Mouse (Mus musculus): ENCODE data around the gene Mvk.

The Mvk gene

DNA sequence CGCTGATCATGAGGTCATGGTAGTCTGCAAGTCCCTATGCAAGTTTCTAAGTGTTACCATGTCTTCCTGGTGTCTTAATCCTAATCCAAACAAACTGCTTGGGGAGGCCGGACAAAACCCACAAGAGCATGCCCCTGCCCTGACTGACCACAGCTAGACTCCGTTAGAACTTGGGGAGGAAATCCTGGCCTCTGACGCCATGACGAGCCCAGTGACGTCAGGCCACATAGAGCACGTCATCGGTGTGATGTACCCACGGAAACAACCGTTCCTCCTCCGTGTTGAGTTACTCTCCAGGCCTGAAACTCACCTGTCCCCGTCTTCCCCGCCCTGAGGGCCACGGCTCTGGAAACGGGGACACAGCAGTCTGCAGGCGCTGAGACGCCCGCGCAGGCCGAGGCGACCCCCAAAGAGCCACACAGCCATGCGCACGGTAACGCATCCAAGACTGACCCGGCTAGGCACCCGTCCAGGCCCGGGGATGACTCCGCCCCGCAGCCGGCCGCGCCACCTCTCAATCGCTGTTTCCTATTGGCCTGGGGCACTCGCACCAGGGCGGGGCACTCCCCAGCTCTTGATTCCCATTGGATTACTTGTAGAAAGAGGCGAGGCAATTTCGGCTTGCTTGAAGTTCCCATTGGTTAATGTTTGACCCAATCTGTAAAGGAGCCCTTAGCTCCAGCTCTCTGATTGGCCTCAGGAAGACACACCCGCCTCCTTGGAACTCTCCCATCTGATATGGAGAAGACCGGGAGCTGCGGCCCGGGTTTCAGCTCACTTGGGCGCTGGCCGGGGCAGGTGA, at the start of gene Mvk, which contains the start of gene Mmab:
Mvk (plus strand) TSS at position 704 of the 802 bp plus-strand sequence.
Mmab (minus strand) TSS at position 495 of the 802 bp plus-strand sequence.
- DNase-seq (ENCODE audit: low spot score) = peak; percentile 99

DNA sequence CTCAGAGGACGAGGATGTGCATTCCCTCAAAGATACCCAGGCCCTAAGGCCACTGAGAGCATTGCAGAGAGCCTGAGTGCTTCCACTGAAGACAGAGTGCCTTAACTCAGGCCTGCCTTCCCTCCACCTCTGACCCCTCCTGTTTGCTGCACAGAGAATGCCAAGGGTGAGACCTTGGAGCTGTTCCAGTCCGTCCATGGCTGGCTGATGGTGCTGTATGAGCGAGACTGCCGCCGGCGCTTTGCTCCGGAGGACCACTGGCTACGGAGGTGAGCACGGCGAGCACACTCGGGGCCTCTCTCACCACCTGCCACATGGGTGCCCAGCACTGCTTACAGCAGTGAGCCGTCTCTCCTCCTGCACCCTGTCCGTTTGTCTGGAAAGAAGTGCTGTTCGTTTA, 37.5 kb upstream of the Mvk start:
- peak; percentile 24 for DNase-seq (ENCODE audit: low spot score)

DNA sequence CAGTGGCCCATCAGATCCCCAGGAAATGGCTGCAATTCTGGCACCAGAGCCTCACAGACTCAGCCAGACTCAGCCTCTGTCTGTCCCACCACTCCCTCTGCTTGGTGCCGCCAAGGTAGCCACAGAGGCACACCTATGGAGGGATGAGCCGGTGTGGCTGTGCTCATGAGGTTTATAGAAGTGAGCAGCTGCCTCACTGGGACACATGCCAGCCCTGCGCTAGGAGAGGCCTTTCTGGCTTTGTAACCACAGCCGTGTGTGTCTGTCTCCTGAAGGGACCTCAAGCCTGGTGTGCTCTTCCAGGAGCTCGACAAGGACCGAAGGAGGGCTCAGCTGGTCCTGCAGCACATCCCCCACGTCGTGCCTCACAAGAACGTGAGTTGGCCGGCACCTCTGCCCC, 36.8 kb upstream of the Mvk start:
- DNase-seq (ENCODE audit: low spot score) = no peak

GRCm38 (mm10) chr5:114407810-114408209, 36.3 kb upstream of the Mvk start:
- DNase-seq (ENCODE audit: low spot score) = no peak

GRCm38 (mm10) chr5:114408846-114409245, 35.2 kb upstream of the Mvk start:
- DNase-seq (ENCODE audit: low spot score) = no peak

GRCm38 (mm10) chr5:114410429-114410828, 33.6 kb upstream of the Mvk start:
- no peak for DNase-seq (ENCODE audit: low spot score)

GRCm38 (mm10) chr5:114412361-114412998, 31.6 kb upstream of the Mvk start:
- DNase-seq (ENCODE audit: low spot score) = no peak

- DNase-seq (ENCODE audit: low spot score) = no peak
These were observed 30.9 kb upstream of the Mvk start for GRCm38 (mm10) chr5:114413067-114413735.

DNA sequence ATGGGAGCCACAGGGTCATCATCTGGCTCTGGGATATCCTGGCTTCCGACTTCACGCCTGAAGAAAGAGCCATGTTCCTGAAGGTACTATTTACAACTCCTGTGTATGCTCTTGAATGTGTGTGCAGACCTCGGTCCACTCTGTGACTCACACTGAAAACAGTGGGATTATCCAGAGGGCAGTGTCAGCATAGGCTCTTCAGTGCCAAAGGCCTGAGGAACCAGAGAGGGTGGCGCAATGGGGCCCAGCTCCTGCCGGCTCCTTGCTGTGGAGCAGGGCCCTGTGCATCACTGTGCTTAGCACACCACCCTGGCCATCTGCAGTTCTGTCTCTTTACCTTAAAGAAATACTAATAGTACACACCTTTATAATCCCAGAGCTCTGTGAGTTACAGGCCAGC, 28.5 kb upstream of the Mvk start:
- DNase-seq (ENCODE audit: low spot score) = no peak

- DNase-seq (ENCODE audit: low spot score) = no peak
These were observed 27.2 kb upstream of the Mvk start for GRCm38 (mm10) chr5:114416855-114417254.

DNA sequence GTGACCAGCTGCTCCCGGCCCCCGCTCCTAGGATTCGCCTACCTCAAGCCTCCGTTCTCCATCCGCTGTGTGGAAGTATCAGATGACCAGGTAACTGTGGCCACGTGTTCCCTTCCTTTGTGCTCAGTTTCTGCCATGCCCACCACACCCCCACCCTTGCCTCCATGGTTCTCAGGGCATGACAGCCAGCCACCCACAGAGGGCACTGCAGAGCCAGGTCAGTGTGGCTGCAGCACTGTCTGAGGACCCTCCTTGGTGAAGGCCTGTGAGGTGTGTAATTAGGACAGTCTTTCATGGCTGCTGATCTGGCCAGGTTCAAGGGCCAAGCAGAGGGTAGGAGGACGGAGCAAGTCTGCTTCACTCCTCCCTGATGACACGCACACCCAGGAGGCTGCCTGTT, 25.5 kb upstream of the Mvk start:
- no peak for DNase-seq (ENCODE audit: low spot score)

DNA sequence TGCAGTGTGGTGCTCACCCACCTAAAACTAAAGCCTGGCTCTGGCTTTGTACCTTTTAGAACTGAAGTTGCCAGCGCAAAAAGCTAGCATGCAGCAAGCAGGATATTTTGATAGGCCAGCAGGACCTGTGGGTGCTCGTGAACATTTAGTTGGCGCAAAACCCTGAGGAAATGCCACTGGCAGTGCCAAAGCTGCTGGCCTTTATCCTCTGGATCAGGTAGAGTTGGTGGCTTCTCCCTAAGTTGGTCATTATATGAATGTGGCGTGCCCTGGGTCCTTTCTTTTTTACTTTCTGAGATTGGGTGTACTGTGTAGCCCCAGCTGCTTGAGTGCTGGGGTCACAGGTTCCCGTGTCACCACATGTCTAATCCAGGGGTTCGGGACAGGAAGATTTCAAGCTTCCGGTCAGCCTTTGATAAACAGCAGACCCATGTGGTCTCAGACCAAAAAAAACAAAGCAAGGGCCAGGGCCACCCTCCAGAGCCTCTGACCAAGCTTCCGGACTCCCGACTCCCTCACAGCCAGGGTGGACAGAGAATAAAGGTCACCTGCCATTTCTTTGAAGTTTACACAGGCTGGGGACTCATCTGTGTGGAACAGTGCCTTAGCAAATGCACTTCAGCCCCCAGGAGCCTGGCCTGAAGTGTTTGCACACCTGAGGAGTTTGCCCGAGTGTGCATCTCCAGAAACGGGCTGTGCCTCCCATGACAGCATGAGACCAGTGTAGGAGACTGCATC, 22.3 kb upstream of the Mvk start:
- DNase-seq (ENCODE audit: low spot score) = no peak

DNA sequence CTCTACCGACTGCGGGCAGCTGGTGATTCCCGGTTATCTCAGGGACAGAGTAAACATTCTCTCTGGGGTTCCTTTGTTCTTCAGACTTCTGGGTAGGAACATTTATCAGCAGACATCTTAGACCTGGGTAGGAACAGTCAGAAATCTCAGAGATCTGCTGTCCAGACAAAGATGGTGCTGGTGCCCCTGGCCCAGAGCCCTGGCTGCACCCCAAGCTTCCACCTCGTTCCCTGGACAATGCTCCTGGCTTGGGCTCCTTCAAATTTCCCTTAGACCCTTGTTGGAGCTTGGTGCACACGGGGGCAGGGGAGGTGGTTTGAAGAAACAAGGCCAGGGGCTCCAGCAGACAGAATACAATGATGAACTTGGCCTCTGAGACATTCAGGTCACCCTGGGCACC, 21.5 kb upstream of the Mvk start:
- no peak for DNase-seq (ENCODE audit: low spot score)

GRCm38 (mm10) chr5:114423961-114424360, 20.1 kb upstream of the Mvk start:
- DNase-seq (ENCODE audit: low spot score) = no peak

DNA sequence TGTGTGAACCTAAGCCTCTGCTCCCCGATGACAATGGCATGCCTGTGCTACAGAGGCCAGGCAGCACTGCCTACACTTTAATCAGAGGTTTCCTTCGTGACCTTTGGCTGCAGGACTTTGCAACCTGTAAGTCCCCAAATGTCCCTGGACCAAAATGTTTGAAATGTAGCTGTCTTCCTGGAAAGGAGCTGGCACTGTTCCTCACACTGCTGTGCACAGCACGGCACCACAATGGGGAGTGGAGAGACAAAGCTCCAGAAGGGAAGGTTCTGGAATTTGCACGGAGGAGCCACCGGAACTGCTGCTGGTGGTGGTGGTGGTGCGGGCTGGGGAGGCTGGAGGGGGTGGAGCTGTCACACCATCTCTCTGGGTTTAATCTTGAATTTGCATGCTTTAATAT, 17.3 kb upstream of the Mvk start:
- DNase-seq (ENCODE audit: low spot score) = no peak

DNA sequence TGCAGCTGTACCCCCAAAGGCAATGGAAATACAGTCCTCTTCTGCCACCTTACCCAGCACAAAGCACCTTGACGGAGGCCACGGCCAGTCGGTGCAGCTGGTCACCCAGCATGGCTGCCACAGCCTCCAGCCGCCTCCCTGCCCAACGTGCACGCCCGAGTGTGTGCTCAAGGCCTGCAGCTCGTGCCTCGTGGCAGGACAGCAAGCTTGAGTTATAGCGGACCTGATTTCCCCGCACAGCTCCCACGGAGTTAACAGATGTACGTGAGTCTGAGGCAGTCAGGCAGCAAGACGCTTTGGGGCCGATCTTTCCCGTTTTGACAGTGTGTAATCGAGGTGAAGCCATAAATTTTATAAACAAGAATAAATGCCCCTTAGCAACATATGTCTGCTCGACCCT, 15.4 kb upstream of the Mvk start:
- no peak for DNase-seq (ENCODE audit: low spot score)

GRCm38 (mm10) chr5:114429781-114430180, 14.3 kb upstream of the Mvk start:
- no peak for DNase-seq (ENCODE audit: low spot score)

- DNase-seq (ENCODE audit: low spot score) = no peak
These were observed 9.7 kb upstream of the Mvk start for GRCm38 (mm10) chr5:114434359-114434758.

- no peak for DNase-seq (ENCODE audit: low spot score)
These were observed 8.5 kb upstream of the Mvk start for GRCm38 (mm10) chr5:114435588-114435987.

DNA sequence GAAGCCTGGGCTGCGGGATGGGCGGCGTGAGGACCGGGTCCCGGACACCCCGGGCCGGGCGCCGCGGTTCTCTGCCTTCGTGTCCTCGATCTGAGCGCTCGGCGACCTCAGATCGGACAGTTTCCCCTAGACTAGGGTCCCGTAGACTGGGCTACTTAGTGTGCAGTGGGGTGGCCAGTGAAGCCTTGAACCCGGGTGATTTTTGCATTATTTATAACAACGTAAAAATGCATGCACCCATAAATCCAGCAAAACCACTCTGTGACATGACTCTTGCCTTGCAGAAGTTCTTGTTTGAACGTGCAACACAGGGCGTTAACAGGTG, 261 bp downstream of the Mvk start:
- no peak for DNase-seq (ENCODE audit: low spot score)

DNA sequence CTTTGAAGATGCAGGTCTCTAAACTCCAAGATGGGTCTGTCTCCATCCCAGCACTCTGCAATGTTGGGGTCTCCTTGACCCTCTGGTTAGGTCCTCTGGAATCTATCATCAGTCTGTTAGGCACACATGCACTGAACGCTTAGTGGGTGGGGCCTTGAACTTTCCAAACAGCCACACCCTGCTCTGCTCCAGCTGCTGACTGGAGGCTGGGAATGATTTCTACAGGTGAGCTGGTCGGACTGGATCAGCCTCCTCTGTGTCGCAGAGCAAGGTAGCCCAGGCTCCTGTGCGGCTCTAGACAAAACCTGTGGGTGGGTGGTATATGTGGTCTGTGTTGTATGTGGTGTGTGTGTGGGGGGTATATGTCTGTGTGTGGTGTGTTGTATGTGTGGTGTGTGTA, 4.9 kb downstream of the Mvk start:
- no peak for DNase-seq (ENCODE audit: low spot score)

DNA sequence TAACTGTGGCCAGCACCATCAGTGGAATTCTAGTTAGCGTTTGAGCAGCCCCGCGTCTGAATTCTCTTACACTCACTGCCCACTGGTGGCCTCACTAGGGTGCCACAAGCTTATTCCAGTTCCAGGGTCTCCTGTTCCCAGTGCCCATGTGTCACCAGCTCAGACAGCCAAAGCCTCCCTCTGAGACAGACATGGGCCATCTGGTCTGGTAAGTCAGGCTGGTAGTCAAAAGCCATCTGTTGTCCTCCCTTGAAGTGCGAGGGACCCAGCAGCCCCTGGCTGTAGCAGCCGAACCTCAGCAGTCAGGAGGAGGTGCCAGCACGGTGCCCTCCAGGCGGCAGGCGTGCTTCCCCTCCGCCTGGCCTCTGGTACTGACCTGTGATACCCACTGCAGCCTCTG, 12.2 kb downstream of the Mvk start:
- no peak for DNase-seq (ENCODE audit: low spot score)

Data from testis, postnatal 14 days (tissue).